Mouse (Mus musculus) B cell, adult 62 days (primary cell): Measurements from ENCODE around the gene Vrk3. TPM values are rescaled to one million over a fixed set of nuclear protein-coding genes. Genes with fewer than 3 reads are reported as not detected.

ENCODE experiments used
- total RNA-seq: library from RNA; stranded (reverse); gene quantifications from 4 replicates; pipeline ENCODE4 v1.2.4, GENCODE M21; 2023

The Vrk3 gene
- 71.8 to 83.5 TPM (median 82.3 TPM) in 4 replicates for total RNA-seq

DNA sequence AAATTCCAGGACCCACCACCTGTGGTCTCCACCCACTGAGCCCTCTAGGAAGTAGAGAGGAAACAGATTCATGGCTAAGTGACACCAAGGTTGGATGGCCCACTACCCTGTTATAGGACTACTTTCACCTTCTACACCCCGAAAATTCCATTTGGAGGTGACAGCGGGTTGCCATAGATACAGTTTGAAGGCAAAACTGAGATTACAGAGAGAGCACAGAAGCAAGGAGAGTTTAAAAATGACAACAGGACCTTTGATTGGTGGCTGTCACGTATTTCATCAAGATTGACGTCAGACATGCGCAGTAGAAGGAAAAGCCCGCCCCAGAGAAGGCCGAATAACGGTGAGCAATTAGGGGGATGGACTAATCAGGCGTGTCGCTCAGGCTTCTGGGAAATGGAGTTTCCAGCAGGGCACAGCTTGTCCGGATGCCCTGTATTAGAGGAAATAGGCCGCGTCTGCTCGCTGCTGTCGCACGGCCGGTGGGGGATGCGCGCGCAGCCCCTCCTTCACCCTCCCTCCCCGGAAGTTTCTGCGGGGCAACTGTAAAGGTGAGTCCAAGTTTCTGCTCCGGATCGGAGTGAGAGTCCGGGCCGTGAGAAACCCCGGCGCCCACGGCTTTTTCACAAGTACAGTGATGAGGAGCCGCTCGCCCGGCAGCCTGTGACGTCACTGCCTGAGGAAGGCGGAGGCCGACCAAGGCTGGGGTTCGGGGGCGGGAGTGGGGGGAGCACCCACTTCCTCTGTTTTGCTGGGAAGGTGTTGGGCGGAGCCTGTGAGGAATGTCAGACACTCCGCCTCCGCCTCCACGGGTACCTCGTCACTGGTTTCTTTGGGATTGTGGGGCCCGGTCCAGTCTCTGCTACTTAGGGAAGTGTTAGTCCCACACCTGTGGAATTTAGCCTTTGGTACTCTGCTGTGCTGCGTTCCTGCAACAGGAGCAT, at the start of gene Vrk3:
TSS of gene Vrk3 (plus strand) at position 313 of the 944 bp plus-strand sequence.

GRCm38 (mm10) chr7:44708574-44708973, 39.6 kb upstream of the Vrk3 start, which contains the start of gene Izumo2:
Izumo2 (plus strand) TSS chr7:44708742.

DNA sequence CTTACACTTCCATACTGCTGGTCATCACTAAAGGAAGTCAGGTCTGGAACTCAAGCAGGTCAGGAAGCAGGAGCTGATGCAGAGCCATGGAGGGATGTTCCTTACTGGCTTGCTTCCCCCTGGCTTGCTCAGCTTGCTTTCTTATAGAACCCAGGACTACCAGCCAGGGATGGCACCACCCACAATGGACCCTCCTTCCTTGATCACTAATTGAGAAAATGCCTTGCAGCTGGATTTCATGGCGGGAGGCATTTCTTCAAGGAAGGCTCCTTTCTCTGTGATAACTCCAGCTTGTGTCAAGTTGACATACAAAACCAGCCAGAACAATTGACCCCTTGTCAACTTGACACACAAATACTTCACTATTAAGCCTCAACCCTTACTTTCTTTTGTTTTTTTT, 2.7 kb downstream of the Vrk3 start, which contains the start of gene Zfp473:
TSS of gene Zfp473 (minus strand) at position 101 of the 400 bp plus-strand sequence.

GRCm38 (mm10) chr7:44815721-44816469, 67.7 kb downstream of the Vrk3 start, which contains the start of the genes Nup62 and Il4i1:
Nup62 (plus strand) TSS chr7:44816088.
Il4i1 (plus strand) TSS chr7:44816387.

GRCm38 (mm10) chr7:44816470-44817021, 68.3 kb downstream of the Vrk3 start, which contains the start of gene Atf5:
Atf5 (minus strand) TSS chr7:44816658.

Other genes with a start within 250 kb of the Vrk3 start
- gene Mybpc2, start 223.8 kb upstream of the Vrk3 start, total RNA-seq: 14.6 to 19.3 TPM (median 15.8 TPM) in 4 replicates
- 425 to 467 TPM (median 446 TPM) in 4 replicates for gene Spib, start 216.3 kb upstream of the Vrk3 start, total RNA-seq
- gene Pold1, start 199.6 kb upstream of the Vrk3 start, total RNA-seq: 148 to 155 TPM (median 150 TPM) in 4 replicates
- gene Nr1h2, start 194.5 kb upstream of the Vrk3 start, total RNA-seq: 391 to 409 TPM (median 403 TPM) in 4 replicates
- gene Napsa, start 176.0 kb upstream of the Vrk3 start, total RNA-seq: 536 to 582 TPM (median 560 TPM) in 4 replicates
- gene Kcnc3, start 157.7 kb upstream of the Vrk3 start, total RNA-seq: 24.2 to 30.1 TPM (median 26.7 TPM) in 4 replicates
- 0.27 TPM in 1 of 4 replicates, not detected in the others for gene Myh14, start 77.6 kb upstream of the Vrk3 start, total RNA-seq
- gene Izumo2, start 39.7 kb upstream of the Vrk3 start, total RNA-seq: not detected in 4 replicates
- gene Zfp473, start 2.6 kb downstream of the Vrk3 start, total RNA-seq: 2.4 to 3.5 TPM (median 2.5 TPM) in 4 replicates
- gene Nup62, start 67.7 kb downstream of the Vrk3 start, total RNA-seq: 38.1 to 43.6 TPM (median 42.2 TPM) in 4 replicates
- 107 to 141 TPM (median 132 TPM) in 4 replicates for gene Il4i1, start 68.0 kb downstream of the Vrk3 start, total RNA-seq
- gene Atf5, start 68.2 kb downstream of the Vrk3 start, total RNA-seq: 4.4 to 5.2 TPM (median 4.4 TPM) in 4 replicates
- 29.9 to 41.1 TPM (median 31.8 TPM) in 4 replicates for gene Akt1s1, start 100.6 kb downstream of the Vrk3 start, total RNA-seq
- 115 to 148 TPM (median 127 TPM) in 4 replicates for gene Tbc1d17, start 100.7 kb downstream of the Vrk3 start, total RNA-seq
- gene Pnkp, start 108.7 kb downstream of the Vrk3 start, total RNA-seq: 67.9 to 83.2 TPM (median 71.0 TPM) in 4 replicates
- 15.9 to 30.2 TPM (median 18.0 TPM) in 4 replicates for gene Ptov1, start 121.4 kb downstream of the Vrk3 start, total RNA-seq
- 55.3 to 70.3 TPM (median 69.2 TPM) in 4 replicates for gene Med25, start 144.3 kb downstream of the Vrk3 start, total RNA-seq
- 23.2 to 35.7 TPM (median 31.8 TPM) in 4 replicates for gene Fuz, start 147.7 kb downstream of the Vrk3 start, total RNA-seq
- 80.9 to 89.4 TPM (median 83.8 TPM) in 4 replicates for gene Ap2a1, start 181.1 kb downstream of the Vrk3 start, total RNA-seq
- not detected in 4 replicates for gene Tsks, start 194.8 kb downstream of the Vrk3 start, total RNA-seq
- 0.60 TPM in 1 of 4 replicates, not detected in the others for gene Cpt1c, start 226.4 kb downstream of the Vrk3 start, total RNA-seq
- 144 to 150 TPM (median 149 TPM) in 4 replicates for gene Prmt1, start 238.2 kb downstream of the Vrk3 start, total RNA-seq
- 149 to 182 TPM (median 160 TPM) in 4 replicates for gene Irf3, start 249.2 kb downstream of the Vrk3 start, total RNA-seq